Mouse (Mus musculus) naive thymus-derived CD4-positive, alpha-beta T cell, adult 5 months (primary cell): ENCODE measurements around the gene Otud5. TPM values are rescaled to one million over a fixed set of nuclear protein-coding genes. Genes with fewer than 3 reads are reported as not detected.

Experiments
- polyA plus RNA-seq: library from polyadenylated mRNA; unstranded; fragments of 100-300 nt; shearing (Covaris generic); gene quantifications from one replicate; pipeline ENCODE4 v1.2.1, GENCODE M21; 2017

The Otud5 gene
- polyA plus RNA-seq, result 239 TPM

DNA sequence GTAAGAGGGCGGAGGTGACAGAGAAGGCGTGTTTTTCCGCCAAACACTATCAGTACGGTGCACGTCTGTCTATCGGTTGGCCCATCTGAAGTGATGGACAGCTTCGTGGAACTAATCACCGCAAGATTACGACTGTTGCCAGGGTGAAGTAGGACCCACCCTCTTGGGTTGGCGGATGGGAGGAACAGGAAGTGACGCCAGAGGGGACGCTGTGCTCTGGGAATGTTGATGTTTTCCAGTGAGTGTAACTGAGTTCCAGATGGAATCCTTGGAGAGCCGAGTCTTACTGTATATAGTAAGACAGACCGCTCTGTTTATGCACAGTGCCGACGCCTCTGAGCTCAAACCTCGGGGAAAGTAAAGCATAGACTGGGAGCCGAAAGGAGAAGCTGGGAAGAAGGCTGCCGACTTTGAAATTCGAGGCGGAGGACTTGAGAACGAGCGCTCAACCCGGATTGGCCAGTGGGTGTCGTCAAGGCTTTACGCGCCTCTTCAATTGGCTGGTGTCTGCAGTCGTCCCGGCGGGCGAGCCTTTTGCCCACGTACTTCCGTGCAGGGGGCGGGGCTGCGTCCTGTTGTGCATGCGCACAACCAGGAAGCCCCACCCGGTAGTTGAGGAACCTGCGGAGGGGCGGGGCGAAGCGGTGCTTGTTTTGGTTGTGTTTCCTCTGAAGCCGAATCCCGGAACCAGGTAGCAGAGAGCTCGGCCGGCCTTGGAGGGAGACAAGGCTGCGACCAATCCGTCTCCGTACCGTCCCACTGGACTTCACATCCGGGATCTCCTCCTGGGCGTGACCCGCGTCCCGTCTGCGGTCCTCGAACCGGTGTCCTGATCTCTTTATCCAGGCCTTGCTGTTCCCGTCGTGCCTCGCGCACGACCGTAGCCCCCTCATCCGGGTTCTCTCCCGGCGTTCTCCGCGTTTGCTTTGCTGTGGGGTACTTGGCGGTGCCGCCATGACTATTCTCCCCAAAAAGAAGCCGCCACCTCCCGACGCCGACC, at the start of gene Otud5:
Gene Otud5 (plus strand): TSS at position 202 of the 1,000 bp plus-strand sequence.

DNA sequence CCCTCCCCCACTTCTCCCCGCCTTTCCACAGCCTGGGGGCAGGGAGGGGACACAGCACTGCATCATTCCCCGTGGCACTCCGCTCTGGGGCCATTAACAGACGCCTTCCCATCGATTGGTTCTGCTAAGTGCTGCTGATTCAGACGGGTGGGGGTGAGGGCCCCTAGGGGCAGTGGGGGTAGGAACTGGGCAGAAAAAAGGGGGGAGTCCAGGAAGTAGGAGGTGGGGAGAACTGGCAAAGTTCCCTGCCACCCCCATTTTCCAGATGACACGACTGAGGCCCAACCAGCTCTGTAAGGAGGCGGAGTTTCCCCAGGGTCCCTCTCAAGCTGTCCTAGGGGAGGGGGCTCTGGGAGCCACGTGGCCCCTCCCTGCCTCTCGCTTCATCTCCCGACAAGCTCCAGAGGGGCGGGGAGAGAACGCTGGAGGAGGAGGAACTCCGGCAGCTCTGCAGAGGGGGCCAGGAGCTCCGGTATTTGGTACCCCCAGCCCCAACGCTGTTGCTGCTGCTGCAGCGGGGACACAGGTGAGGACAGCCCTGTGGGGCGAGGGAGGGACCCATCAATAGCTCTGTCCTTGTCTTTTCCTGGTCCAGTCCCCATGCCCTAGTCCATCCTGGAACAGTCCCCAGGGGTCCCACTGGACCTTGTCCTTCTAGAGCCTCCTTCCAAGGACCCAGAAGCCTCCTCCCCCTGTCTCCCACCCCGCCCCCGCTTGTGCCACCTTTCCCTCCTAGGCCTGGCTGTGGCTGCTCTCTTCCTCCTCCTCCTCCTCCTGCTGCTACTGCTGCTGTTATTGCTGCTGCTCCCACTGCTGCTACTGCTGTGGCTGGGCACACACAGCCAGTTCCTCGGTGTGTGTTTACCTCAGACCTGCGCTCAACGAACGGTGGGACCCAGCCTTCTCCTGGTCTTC, 19.0 kb upstream of the Otud5 start, which contains the start of gene Kcnd1:
Gene Kcnd1 (plus strand): TSS at position 425 of the 915 bp plus-strand sequence.

DNA sequence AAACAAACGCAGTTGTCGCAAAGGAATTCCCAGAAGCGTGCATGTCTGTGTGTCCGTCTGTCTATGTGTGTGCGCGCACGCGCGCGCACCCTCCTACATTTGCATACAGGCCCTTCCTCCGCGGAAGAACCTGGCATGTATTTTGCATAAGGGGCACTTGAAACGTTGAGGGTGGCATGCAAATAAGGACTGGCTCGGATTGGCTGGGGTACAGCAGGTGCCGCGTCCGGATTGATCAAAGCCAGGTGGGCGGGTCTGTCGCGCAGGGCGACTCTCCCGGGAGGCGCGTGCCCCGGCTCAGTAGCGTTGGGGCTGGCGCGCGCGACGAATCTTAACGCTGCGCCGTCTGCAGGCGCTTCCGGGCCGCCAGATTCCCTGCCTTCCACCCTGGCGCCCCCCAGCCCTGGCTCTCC, 36.8 kb downstream of the Otud5 start, which contains the start of gene Pim2:
Gene Pim2 (plus strand): TSS at position 256 of the 413 bp plus-strand sequence.

DNA sequence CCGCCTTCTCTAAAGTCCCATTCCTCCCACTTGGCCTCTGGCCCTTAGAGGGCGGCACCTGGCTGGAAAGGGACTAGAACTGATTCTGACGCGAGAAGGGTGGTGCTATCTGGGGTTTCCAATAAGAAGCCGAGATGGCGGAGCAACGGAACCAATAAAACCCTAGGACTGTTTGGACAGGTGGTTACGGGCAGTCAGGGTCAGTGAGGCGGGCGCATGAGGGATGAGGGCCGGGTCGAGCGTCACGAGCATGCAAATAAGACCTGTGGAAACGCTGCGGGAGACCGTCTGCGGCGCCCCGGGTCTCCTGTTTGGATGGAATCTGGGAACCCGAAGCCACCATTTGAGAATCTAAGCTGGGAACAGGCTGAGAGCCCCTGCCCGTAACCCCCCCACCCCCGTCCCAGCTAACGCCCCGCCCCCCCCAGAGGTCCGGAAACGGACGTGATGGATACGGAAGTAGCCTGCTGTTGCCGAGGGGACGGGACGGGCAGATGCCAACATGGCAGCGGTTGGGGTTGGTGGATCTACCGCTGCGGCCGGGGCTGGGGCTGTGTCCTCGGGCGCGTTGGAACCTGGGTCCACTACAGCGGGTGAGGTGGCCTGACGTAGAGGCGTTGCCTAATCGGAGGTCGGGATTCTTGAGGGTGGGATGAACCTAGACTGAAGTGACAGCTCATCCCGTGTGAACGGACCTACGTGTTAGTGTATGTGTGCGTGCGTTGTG, 42.8 kb downstream of the Otud5 start, which contains the start of gene Slc35a2:
Gene Slc35a2 (plus strand): TSS at position 188 of the 727 bp plus-strand sequence.

DNA sequence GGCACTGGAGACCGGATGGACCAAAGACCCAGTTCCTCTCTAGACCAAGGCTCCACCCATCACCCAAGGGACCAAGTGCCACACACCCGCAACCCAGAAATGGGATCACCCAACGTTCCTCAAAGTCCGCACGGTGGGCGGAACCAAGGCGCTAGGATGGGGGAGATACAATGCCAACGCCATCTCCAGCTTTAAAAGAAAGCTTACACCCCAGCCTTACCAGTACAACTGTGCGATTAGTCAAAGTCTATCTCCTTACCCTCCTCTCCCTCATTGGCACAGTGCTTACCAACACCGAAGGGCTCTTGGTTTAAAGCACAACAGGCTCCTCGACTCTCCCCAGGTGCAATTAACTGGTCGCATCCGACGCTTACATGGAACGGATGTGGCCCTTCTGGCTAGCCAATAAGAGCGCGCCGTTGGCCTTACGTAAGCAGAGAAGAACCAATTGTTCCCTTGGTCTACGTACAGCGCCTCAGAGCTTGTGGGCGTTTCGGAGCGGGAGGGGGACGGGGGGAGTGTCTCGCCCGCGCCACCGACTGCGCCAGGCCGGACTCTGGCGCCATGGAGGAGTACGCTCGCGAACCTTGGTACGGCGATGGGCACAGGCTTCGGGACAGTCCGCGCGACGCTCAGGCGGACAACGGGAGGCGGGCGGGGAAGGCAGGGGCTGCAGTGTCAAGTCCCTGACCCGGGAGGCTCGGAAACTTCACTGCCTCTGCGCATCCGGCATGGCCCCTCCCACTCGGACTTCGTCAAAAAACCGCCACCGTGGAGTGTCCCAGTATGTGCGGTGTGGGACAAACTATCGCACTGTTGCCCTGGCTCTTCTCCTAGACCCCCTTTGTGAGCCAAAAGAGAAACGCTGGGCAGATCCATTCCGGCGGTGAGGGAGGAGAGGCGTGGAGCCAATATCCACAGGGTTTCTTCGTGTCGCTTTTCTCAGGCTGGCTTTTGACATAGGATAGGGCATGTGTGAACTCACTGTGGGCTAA, 58.0 kb downstream of the Otud5 start, which contains the start of the genes Pqbp1 and Timm17b:
Gene Pqbp1 (minus strand): TSS at position 390 of the 995 bp plus-strand sequence.
Gene Timm17b (plus strand): TSS at position 478 of the 995 bp plus-strand sequence.

DNA sequence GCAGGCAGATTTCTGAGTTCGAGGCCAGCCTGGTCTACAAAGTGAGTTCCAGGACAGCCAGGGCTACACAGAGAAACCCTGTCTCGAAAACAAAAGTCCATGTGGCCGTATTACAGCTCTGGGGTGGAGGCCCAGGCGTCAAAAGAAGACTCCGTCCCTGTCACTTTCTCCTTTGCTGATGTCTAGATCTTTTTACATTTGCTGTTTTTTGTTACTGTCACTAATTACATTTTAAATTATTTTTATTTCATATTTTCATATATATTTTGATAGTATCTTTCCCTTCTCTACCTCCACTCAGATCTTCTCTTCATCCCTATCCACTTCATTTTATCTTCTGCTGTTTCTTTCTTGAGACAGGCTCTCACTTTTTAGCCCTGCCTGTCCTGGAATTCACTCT, 66.6 kb downstream of the Otud5 start, which contains the start of gene Gm10491:
Gene Gm10491 (minus strand): TSS at position 101 of the 400 bp plus-strand sequence.

DNA sequence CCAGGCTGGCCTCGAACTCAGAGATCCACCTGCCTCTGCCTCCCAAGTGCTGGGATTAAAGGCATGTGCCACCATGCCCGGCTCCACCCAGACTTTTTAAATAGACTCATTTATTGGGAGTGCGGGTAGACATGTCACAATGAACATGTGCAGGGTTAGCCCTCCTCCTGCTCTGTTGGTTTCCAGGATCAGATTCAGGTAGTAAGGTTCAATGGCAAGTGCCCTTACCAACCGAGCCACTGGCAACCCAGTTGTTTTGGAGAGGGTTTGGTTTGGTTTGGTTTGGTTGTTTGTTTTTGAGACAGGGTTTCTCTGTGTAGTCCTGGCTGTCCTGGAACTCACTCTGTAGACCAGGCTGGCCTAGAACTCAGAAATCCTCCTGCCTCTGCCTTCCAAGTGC, 68.1 kb downstream of the Otud5 start, which contains the start of gene Gm10490:
Gene Gm10490 (plus strand): TSS at position 301 of the 400 bp plus-strand sequence.

DNA sequence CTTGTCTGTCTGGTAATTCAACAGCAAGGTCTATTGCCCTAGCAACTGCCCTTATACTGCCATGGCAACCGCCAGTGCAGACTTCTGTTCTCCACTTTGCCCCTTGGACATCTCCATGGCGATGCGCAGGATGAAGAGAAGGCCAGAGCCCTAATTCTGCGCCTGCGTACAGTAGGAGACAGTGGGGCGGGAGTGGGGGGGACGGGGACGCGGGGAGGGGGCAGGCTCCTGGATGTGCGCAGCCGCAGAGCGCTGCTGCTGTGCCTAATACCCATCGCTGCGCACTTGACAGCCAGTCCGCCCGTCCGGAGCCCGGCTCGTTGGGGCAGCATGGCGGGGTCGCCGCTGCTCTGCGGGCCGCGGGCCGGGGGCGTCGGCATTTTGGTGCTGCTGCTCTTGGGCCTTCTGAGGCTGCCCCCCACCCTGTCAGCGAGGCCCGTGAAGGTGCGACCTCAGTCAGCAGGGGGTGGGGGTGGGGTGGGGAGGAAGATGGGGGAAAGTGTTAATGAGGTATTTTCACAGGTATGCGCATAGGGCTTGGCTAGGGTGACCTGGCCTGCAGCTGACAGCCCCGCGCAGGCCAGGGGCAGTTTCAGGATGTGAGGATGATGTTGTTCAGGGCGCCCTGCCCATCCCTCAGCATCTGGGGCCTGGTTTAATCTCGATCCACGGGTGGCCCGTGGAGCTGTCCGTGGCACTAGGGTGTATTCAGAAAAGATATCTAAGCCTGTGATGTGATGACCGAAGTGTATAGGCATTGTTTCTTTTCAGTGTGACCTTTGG, 78.6 kb downstream of the Otud5 start, which contains the start of gene Pcsk1n:
Gene Pcsk1n (plus strand): TSS at position 222 of the 783 bp plus-strand sequence.

Other genes starting within 250 kb of the Otud5 start
- 42.1 TPM for gene Ccdc22, start 235.8 kb upstream of the Otud5 start, polyA plus RNA-seq
- not detected for gene Cacna1f, start 234.3 kb upstream of the Otud5 start, polyA plus RNA-seq
- gene Syp, start 202.9 kb upstream of the Otud5 start, polyA plus RNA-seq, result 0.80 TPM
- gene Prickle3, start 184.1 kb upstream of the Otud5 start, polyA plus RNA-seq, result 45.5 TPM
- gene Plp2, start 170.0 kb upstream of the Otud5 start, polyA plus RNA-seq, result 35.6 TPM
- gene Magix, start 160.1 kb upstream of the Otud5 start, polyA plus RNA-seq, result not detected
- 81.8 TPM for gene Gpkow, start 144.2 kb upstream of the Otud5 start, polyA plus RNA-seq
- gene Wdr45, start 127.0 kb upstream of the Otud5 start, polyA plus RNA-seq, result 172 TPM
- not detected for gene Gm45208, start 119.1 kb upstream of the Otud5 start, polyA plus RNA-seq
- 19.5 TPM for gene Praf2, start 112.9 kb upstream of the Otud5 start, polyA plus RNA-seq
- not detected for gene Ccdc120, start 90.5 kb upstream of the Otud5 start, polyA plus RNA-seq
- 42.5 TPM for gene Tfe3, start 78.8 kb upstream of the Otud5 start, polyA plus RNA-seq
- gene Gripap1, start 51.6 kb upstream of the Otud5 start, polyA plus RNA-seq, result 145 TPM
- gene Kcnd1, start 19.1 kb upstream of the Otud5 start, polyA plus RNA-seq, result 0.26 TPM
- 165 TPM for gene Pim2, start 36.9 kb downstream of the Otud5 start, polyA plus RNA-seq
- 35.6 TPM for gene Slc35a2, start 42.7 kb downstream of the Otud5 start, polyA plus RNA-seq
- gene Pqbp1, start 57.9 kb downstream of the Otud5 start, polyA plus RNA-seq, result 191 TPM
- 88.6 TPM for gene Timm17b, start 58.0 kb downstream of the Otud5 start, polyA plus RNA-seq
- gene Gm10491, start 66.5 kb downstream of the Otud5 start, polyA plus RNA-seq, result not detected
- not detected for gene Gm10490, start 68.2 kb downstream of the Otud5 start, polyA plus RNA-seq
- gene Pcsk1n, start 78.5 kb downstream of the Otud5 start, polyA plus RNA-seq, result not detected
- gene Eras, start 87.2 kb downstream of the Otud5 start, polyA plus RNA-seq, result not detected
- 11.6 TPM for gene Hdac6, start 106.5 kb downstream of the Otud5 start, polyA plus RNA-seq
- 3.3 TPM for gene Gata1, start 136.7 kb downstream of the Otud5 start, polyA plus RNA-seq
- gene Glod5, start 177.1 kb downstream of the Otud5 start, polyA plus RNA-seq, result not detected
- 46.3 TPM for gene Suv39h1, start 233.4 kb downstream of the Otud5 start, polyA plus RNA-seq
- 52.7 TPM for gene Was, start 249.1 kb downstream of the Otud5 start, polyA plus RNA-seq